Mouse (Mus musculus) embryonic facial prominence, embryonic 12.5 days (tissue): ENCODE results near the gene Lrmda. TPM values are rescaled to one million over a fixed set of nuclear protein-coding genes. Genes with fewer than 3 reads are reported as not detected.

Experiments used
- ATAC-seq: fragments of 200-750 bp; cut with Nextera tagmentation; 2 replicates; pipeline ENCODE4 v1.8.0; 2017; ENCODE audit not compliant: insufficient number of reproducible peaks, insufficient read depth, low FRiP score, low TSS enrichment
- H3K27ac ChIP-seq: fragments of 300-500 bp; sonication (generic); 2 replicates; pipeline ENCODE4 v1.5.1; 2016; ENCODE audit warnings: mild to moderate bottlenecking
- H3K27me3 ChIP-seq: fragments of 300-500 bp; sonication (generic); 2 replicates; pipeline ENCODE4 v1.6.1; 2016; ENCODE audit warnings: mild to moderate bottlenecking, moderate library complexity
- H3K36me3 ChIP-seq: fragments of 300-500 bp; sonication (generic); 2 replicates; pipeline ENCODE4 v1.6.1; 2016; ENCODE audit warnings: mild to moderate bottlenecking
- H3K4me1 ChIP-seq: fragments of 300-500 bp; sonication (generic); 2 replicates; pipeline ENCODE4 v1.6.1; 2016
- H3K4me2 ChIP-seq: fragments of 300-500 bp; sonication (generic); replicated peaks from 2 replicates; pipeline ENCODE4 v1.6.1; 2016; ENCODE audit warnings: mild to moderate bottlenecking, moderate library complexity
- H3K4me3 ChIP-seq: fragments of 300-500 bp; sonication (generic); 2 replicates; pipeline ENCODE4 v1.5.1; 2016; ENCODE audit warnings: mild to moderate bottlenecking
- H3K9ac ChIP-seq: fragments of 300-500 bp; sonication (generic); 2 replicates; pipeline ENCODE4 v1.6.1; 2016; ENCODE audit warnings: mild to moderate bottlenecking, moderate library complexity
- H3K9me3 ChIP-seq: fragments of 300-500 bp; sonication (generic); 2 replicates; pipeline ENCODE4 v1.6.1; 2016; ENCODE audit warnings: mild to moderate bottlenecking, moderate library complexity
- WGBS: fragments of 180-500 bp; shearing (Covaris S2); methylation state at CpG from one replicate; pipeline ENCODE4 v1.1.7; 2016; 5-methylcytosine and 5-hydroxymethylcytosine counted together
- polyA plus RNA-seq: library from polyadenylated mRNA; unstranded; fragments of >200 nt; fragmentation: Nextera tagmentation; extraction: Ambion mirVana; gene quantifications from 2 replicates; pipeline ENCODE4 v1.2.1, GENCODE M21; 2016

The Lrmda gene
- polyA plus RNA-seq, 1 experiment from 2014 or later = 0.28 TPM

- peaks cover 12% of the 10 kb centered on the region for H3K4me1 ChIP-seq
- no peak overlapping the region for H3K27ac ChIP-seq
- peaks cover 18% of the 10 kb centered on the region for H3K27me3 ChIP-seq
- 0 out of 2 replicates have a peak, but pooled peaks have one; percentile 41 for ATAC-seq
- no peaks in the 10 kb centered on the region for H3K36me3 ChIP-seq
- H3K4me3 ChIP-seq = no peak overlapping the region
- no peak overlapping the region for H3K4me2 ChIP-seq
- 30% methylated on average over 2 of the region's 2 CpGs for WGBS
- H3K9me3 ChIP-seq = no peaks in the 10 kb centered on the region
- no peak overlapping the region for H3K9ac ChIP-seq
Measured at GRCm38 (mm10) chr14:22020885-22021284, 1.4 kb downstream of the Lrmda start.

GRCm38 (mm10) chr14:22023533-22023932 is 4.0 kb downstream of the Lrmda start:
- WGBS = 82% methylated on average over 4 of the region's 4 CpGs
- H3K9ac ChIP-seq = no peak overlapping the region
- no peak for ATAC-seq

GRCm38 (mm10) chr14:22035900-22036299 is 16.4 kb downstream of the Lrmda start:
- H3K27ac ChIP-seq = 0 out of 2 replicates have a peak overlapping the region, but pooled peaks have one; percentile 17
- ATAC-seq = 0 out of 2 replicates have a peak, but pooled peaks have one; percentile 35
- no peak overlapping the region for H3K9ac ChIP-seq

More at GRCm38 (mm10) chr14:22023533-22023932, 4.0 kb downstream of the Lrmda start:
- H3K27ac ChIP-seq = no peak overlapping the region
- no peak overlapping the region for H3K4me2 ChIP-seq
- H3K9me3 ChIP-seq = no peaks in the 10 kb centered on the region
- peaks cover 12% of the 10 kb centered on the region for H3K4me1 ChIP-seq
- no peaks in the 10 kb centered on the region for H3K36me3 ChIP-seq
- H3K4me3 ChIP-seq = no peak overlapping the region
- peaks cover 17% of the 10 kb centered on the region for H3K27me3 ChIP-seq

GRCm38 (mm10) chr14:22036338-22036737 is 16.8 kb downstream of the Lrmda start:
- Histone ChIP-seq H3K27ac (0 out of 2 replicates have a peak overlapping the region, but pooled peaks have one; percentile 17), H3K36me3 (no peaks in the 10 kb centered on the region), H3K27me3 (no peaks in the 10 kb centered on the region), H3K4me1 (peaks cover 13% of the 10 kb centered on the region), H3K4me3 (no peak overlapping the region), H3K9me3 (no peaks in the 10 kb centered on the region), H3K9ac (no peak overlapping the region), H3K4me2 (peak overlapping the region; percentile 1; the same call in 1 of the 2 replicates)
- WGBS = 32% methylated on average over 6 of the region's 6 CpGs
- ATAC-seq = no peak

More at GRCm38 (mm10) chr14:22035900-22036299, 16.4 kb downstream of the Lrmda start:
- Histone ChIP-seq H3K27me3 (no peaks in the 10 kb centered on the region), H3K4me2 (peak overlapping the region; percentile 1; the same call in 1 of the 2 replicates), H3K4me3 (no peak overlapping the region), H3K4me1 (peaks cover 13% of the 10 kb centered on the region), H3K9me3 (no peaks in the 10 kb centered on the region), H3K36me3 (no peaks in the 10 kb centered on the region)
- 20% methylated on average over 3 of the region's 3 CpGs for WGBS

GRCm38 (mm10) chr14:22036802-22037497 is 17.4 kb downstream of the Lrmda start:
- no peak for ATAC-seq
- H3K27me3 ChIP-seq = no peaks in the 10 kb centered on the region
- H3K9me3 ChIP-seq = no peaks in the 10 kb centered on the region
- H3K27ac ChIP-seq = no peak overlapping the region
- no peak overlapping the region for H3K9ac ChIP-seq
- H3K36me3 ChIP-seq = no peaks in the 10 kb centered on the region
- H3K4me2 ChIP-seq = no peak overlapping the region
- WGBS = 69% methylated on average over 12 of the region's 12 CpGs
- no peak overlapping the region for H3K4me3 ChIP-seq
- peaks cover 13% of the 10 kb centered on the region for H3K4me1 ChIP-seq

- Histone ChIP-seq H3K9me3 (no peaks in the 10 kb centered on the region), H3K4me2 (no peak overlapping the region), H3K36me3 (no peaks in the 10 kb centered on the region), H3K4me1 (peaks cover 13% of the 10 kb centered on the region), H3K27ac (no peak overlapping the region), H3K9ac (no peak overlapping the region), H3K27me3 (no peaks in the 10 kb centered on the region), H3K4me3 (no peak overlapping the region)
- no peak for ATAC-seq
- 59% methylated on average over 16 of the region's 16 CpGs for WGBS
Measured at GRCm38 (mm10) chr14:22037498-22038131, 18.1 kb downstream of the Lrmda start.

GRCm38 (mm10) chr14:22042146-22042545 is 22.6 kb downstream of the Lrmda start:
- H3K27me3 ChIP-seq = no peaks in the 10 kb centered on the region
- H3K9ac ChIP-seq = no peak overlapping the region
- H3K27ac ChIP-seq = no peak overlapping the region
- no peak for ATAC-seq
- H3K4me1 ChIP-seq = no peaks in the 10 kb centered on the region; the same call in 1 of the 2 replicates
- no peak overlapping the region for H3K4me2 ChIP-seq
- no peak overlapping the region for H3K4me3 ChIP-seq
- H3K9me3 ChIP-seq = no peaks in the 10 kb centered on the region
- H3K36me3 ChIP-seq = no peaks in the 10 kb centered on the region
- WGBS = 83% methylated on average over 6 of the region's 6 CpGs

- H3K4me2 ChIP-seq = no peak overlapping the region
- no peak overlapping the region for H3K4me3 ChIP-seq
- no peaks in the 10 kb centered on the region for H3K36me3 ChIP-seq
- H3K9ac ChIP-seq = no peak overlapping the region
- 74% methylated on average over 5 of the region's 5 CpGs for WGBS
- no peaks in the 10 kb centered on the region for H3K27me3 ChIP-seq
- H3K4me1 ChIP-seq = peaks cover 4% of the 10 kb centered on the region
- no peak for ATAC-seq
- no peaks in the 10 kb centered on the region for H3K9me3 ChIP-seq
- no peak overlapping the region for H3K27ac ChIP-seq
Measured at GRCm38 (mm10) chr14:22043420-22043819, 23.9 kb downstream of the Lrmda start.

GRCm38 (mm10) chr14:22046262-22046856 is 26.8 kb downstream of the Lrmda start:
- Histone ChIP-seq H3K27ac (no peak overlapping the region), H3K27me3 (no peaks in the 10 kb centered on the region), H3K36me3 (no peaks in the 10 kb centered on the region), H3K9ac (no peak overlapping the region), H3K4me1 (peaks cover 7% of the 10 kb centered on the region), H3K9me3 (no peaks in the 10 kb centered on the region), H3K4me2 (no peak overlapping the region), H3K4me3 (no peak overlapping the region)
- 70% methylated on average over 10 of the region's 10 CpGs for WGBS
- ATAC-seq = no peak

GRCm38 (mm10) chr14:22048068-22048899 is 28.8 kb downstream of the Lrmda start:
- H3K4me1 ChIP-seq = peaks cover 7% of the 10 kb centered on the region
- no peak overlapping the region for H3K4me3 ChIP-seq
- no peak for ATAC-seq
- H3K27ac ChIP-seq = 0 out of 2 replicates have a peak overlapping the region, but pooled peaks have one; percentile 30
- no peaks in the 10 kb centered on the region for H3K36me3 ChIP-seq
- no peaks in the 10 kb centered on the region for H3K9me3 ChIP-seq
- H3K4me2 ChIP-seq = no peak overlapping the region
- WGBS = 55% methylated on average over 18 of the region's 18 CpGs
- H3K27me3 ChIP-seq = no peaks in the 10 kb centered on the region
- H3K9ac ChIP-seq = no peak overlapping the region

GRCm38 (mm10) chr14:22048900-22049199 is 29.3 kb downstream of the Lrmda start:
- Histone ChIP-seq H3K4me1 (peaks cover 7% of the 10 kb centered on the region), H3K4me3 (no peak overlapping the region), H3K9ac (no peak overlapping the region), H3K9me3 (no peaks in the 10 kb centered on the region), H3K27me3 (no peaks in the 10 kb centered on the region), H3K4me2 (no peak overlapping the region), H3K27ac (0 out of 2 replicates have a peak overlapping the region, but pooled peaks have one; percentile 30), H3K36me3 (no peaks in the 10 kb centered on the region)
- no peak for ATAC-seq
- WGBS = 37% methylated on average over 6 of the region's 6 CpGs
